Mouse (Mus musculus) embryonic fibroblast, embryonic 13.5 days (primary cell): ENCODE data around the gene Tenm4. TPM values are rescaled to one million over a fixed set of nuclear protein-coding genes. Genes with fewer than 3 reads are reported as not detected.

Experiments
- H3K27ac ChIP-seq: 2 replicates; pipeline ENCODE4 v1.5.1; 2012; ENCODE audit warnings: low read length, control low read depth, inconsistent platforms; ENCODE audit not compliant: insufficient read depth
- H3K4me1 ChIP-seq: 2 replicates; pipeline ENCODE4 v1.6.1; 2011; ENCODE audit warnings: low read length; ENCODE audit not compliant: control insufficient read depth, insufficient read depth
- H3K4me3 ChIP-seq: 2 replicates; pipeline ENCODE4 v1.5.1; 2011; ENCODE audit warnings: mild to moderate bottlenecking, control low read depth, low read length; ENCODE audit not compliant: insufficient read depth
- CTCF ChIP-seq: IDR thresholded peaks from 2 replicates; pipeline ENCODE4 v1.5.1; 2011; ENCODE audit warnings: mild to moderate bottlenecking, control low read depth, low read length, moderate library complexity, borderline replicate concordance; ENCODE audit not compliant: insufficient read depth
- POLR2A ChIP-seq: IDR thresholded peaks from 2 replicates; pipeline ENCODE4 v1.6.1; 2011; ENCODE audit warnings: low read depth, mild to moderate bottlenecking, control low read depth, low read length, moderate library complexity
- polyA plus RNA-seq: library from polyadenylated mRNA; stranded (reverse); fragments of >200 nt; gene quantifications from 2 replicates; pipeline ENCODE4 v1.2.4, GENCODE M21; 2011; ENCODE audit warnings: low read depth; ENCODE audit not compliant: missing spikeins, insufficient read length

The Tenm4 gene
- polyA plus RNA-seq, 1 experiment = 17.3 TPM

DNA sequence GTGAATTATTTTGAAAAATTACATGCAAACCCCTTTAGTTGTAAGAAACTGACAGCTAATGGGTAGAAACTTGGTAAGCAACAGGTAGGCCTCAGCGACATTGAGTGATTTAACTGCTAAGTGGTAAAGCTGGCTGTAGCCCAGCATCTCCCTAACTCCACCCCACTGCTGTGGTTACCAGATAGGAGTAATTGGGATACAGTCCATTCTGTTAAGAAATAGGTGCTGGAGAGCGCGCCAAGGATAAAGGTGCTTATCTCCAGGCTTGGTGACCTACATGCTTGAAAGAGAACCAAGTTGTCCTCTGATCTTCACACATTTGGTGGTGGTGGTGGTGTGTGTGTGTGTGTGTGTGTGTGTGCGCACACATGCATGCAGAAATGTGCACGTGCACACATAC, 788.1 kb downstream of the Tenm4 start:
- no peak overlapping the region for H3K27ac ChIP-seq
- no peak overlapping the region for H3K4me3 ChIP-seq
- no peaks in the 10 kb centered on the region for H3K4me1 ChIP-seq
- TF ChIP-seq CTCF = no peak
- TF ChIP-seq POLR2A = no peak
